Mouse (Mus musculus) midbrain, embryonic 13.5 days (tissue): ENCODE measurements at regions not wholly inside any gene's neighbourhood (a gene's known extent, or its start where the extent isn't known, plus 50 kb on each side); places are given as distances from the start of the nearest gene placed in this dataset.

Source experiments
- ATAC-seq: fragments of 200-750 bp; cut with Nextera tagmentation; 2 replicates; pipeline ENCODE4 v1.8.0; 2017; ENCODE audit warnings: mild to moderate bottlenecking, moderate TSS enrichment, moderate library complexity
- H3K27ac ChIP-seq: fragments of 300-500 bp; sonication (generic); 2 replicates; pipeline ENCODE4 v1.5.1; 2015; ENCODE audit warnings: inconsistent platforms, mild to moderate bottlenecking, moderate library complexity
- H3K27me3 ChIP-seq: fragments of 300-500 bp; sonication (generic); 2 replicates; pipeline ENCODE4 v1.6.1; 2015; ENCODE audit warnings: mild to moderate bottlenecking, inconsistent platforms
- H3K36me3 ChIP-seq: fragments of 300-500 bp; sonication (generic); 2 replicates; pipeline ENCODE4 v1.6.1; 2015; ENCODE audit warnings: mild to moderate bottlenecking, inconsistent platforms
- H3K4me1 ChIP-seq: fragments of 300-500 bp; sonication (generic); replicated peaks from 2 replicates; pipeline ENCODE4 v1.6.1; 2015; ENCODE audit warnings: inconsistent platforms
- H3K4me2 ChIP-seq: fragments of 300-500 bp; sonication (generic); replicated peaks from 2 replicates; pipeline ENCODE4 v1.6.1; 2015; ENCODE audit warnings: moderate library complexity, mild to moderate bottlenecking, inconsistent platforms
- H3K4me3 ChIP-seq: fragments of 300-500 bp; sonication (generic); replicated peaks from 2 replicates; pipeline ENCODE4 v1.5.1; 2015; ENCODE audit warnings: mild to moderate bottlenecking, inconsistent platforms
- H3K9ac ChIP-seq: fragments of 300-500 bp; sonication (generic); replicated peaks from 2 replicates; pipeline ENCODE4 v1.6.1; 2015; ENCODE audit warnings: mild to moderate bottlenecking, inconsistent platforms
- H3K9me3 ChIP-seq: fragments of 300-500 bp; sonication (generic); 2 replicates; pipeline ENCODE4 v1.6.1; 2016; ENCODE audit warnings: mild to moderate bottlenecking, inconsistent platforms
- WGBS: fragments of 180-500 bp; shearing (Covaris S2); methylation state at CpG from one replicate; pipeline ENCODE4 v1.1.7; 2015; 5-methylcytosine and 5-hydroxymethylcytosine counted together

DNA sequence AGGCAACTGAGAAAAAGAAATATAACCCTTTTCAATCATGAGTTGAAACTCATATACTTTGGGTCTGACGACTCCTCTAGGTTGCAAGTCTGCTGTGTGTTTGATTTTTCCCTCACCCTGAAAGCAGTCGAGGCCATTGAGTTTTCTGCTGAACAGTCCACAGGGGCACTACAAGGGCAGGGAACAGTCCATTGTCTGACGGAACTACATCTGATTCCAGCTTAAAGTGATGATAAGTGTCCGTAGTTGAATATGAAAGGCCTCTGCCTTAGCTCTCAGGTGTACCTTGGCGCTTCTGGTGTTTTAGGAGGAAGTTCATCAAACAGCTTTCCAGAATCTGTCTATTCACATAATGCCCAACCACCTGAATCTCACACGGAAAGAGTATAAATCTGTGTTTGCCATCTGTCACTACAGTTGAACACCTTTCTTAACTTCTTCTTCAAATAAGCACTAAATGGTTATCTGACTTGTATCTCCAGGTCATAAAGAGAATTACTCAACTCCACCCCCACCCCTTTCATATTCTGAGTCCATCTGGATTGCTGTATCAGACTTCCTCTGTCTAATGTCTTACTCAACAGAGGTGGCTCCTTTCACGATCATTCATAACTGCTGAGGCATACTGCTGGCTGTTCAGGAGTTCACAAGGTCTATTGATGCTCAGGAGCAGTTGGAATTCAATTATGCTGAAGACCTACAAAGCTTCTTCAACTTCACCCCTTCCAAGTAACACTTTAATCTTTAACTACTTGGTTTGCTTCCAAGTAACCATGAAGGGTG is 527.6 kb upstream of the Pou3f3 start:
- no peaks in the 10 kb centered on the region for H3K27me3 ChIP-seq
- H3K27ac ChIP-seq: no peak overlapping the region
- no peaks in the 10 kb centered on the region for H3K36me3 ChIP-seq
- no peak overlapping the region for H3K9ac ChIP-seq
- no peaks in the 10 kb centered on the region for H3K4me1 ChIP-seq
- WGBS: 85% methylated on average over 7 of the region's 7 CpGs
- H3K4me2 ChIP-seq: no peak overlapping the region
- no peaks in the 10 kb centered on the region for H3K9me3 ChIP-seq
- no peak for ATAC-seq
- no peak overlapping the region for H3K4me3 ChIP-seq

DNA sequence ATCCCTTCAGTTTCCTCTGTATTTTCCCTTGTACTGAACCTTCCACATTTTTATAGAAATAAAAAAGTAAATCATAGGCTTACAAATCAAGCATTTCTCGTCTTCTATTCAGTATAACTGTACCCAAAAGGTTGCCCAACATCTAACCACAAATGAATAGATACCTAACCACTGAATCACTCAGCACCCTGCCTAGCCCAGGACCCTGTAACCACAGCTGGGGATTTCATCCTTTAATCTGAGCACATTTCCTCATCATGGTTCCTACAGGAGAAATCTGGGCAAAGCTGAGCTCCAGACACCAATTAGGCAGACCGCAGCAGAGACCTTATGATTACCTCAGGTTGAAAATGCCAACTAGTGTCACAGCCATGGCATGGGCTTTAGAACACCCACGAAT is 526.1 kb upstream of the Pou3f3 start:
- Histone ChIP-seq H3K36me3 (no peaks in the 10 kb centered on the region), H3K9me3 (no peaks in the 10 kb centered on the region), H3K27me3 (no peaks in the 10 kb centered on the region), H3K4me2 (no peak overlapping the region), H3K9ac (no peak overlapping the region), H3K4me1 (no peaks in the 10 kb centered on the region), H3K27ac (no peak overlapping the region), H3K4me3 (no peak overlapping the region)
- no peak for ATAC-seq
- 87% methylated on average over 3 of the region's 3 CpGs for WGBS

DNA sequence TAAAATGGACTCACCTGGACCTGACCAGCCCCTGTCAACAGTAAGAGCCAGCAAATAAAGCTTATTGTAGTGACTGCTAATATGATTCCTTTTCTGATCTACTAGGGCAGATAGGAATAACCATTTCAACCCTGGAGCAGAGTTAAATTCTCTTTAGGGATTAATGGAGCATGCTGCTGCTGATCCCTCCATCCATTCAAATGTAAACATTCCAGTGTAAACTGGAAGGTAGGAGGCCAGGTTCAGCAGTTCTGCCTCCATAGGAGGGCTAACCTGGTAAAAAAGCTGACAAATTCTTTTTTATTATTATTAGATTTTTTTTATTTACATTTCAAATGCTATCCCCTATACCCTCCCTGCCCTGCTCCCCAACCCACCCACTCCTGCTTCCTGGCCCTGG is 509.3 kb upstream of the Pou3f3 start:
- Histone ChIP-seq H3K4me3 (no peak overlapping the region), H3K27ac (no peak overlapping the region), H3K27me3 (no peaks in the 10 kb centered on the region), H3K4me1 (no peaks in the 10 kb centered on the region), H3K9ac (no peak overlapping the region), H3K9me3 (no peaks in the 10 kb centered on the region), H3K4me2 (no peak overlapping the region), H3K36me3 (no peaks in the 10 kb centered on the region)
- no peak for ATAC-seq

DNA sequence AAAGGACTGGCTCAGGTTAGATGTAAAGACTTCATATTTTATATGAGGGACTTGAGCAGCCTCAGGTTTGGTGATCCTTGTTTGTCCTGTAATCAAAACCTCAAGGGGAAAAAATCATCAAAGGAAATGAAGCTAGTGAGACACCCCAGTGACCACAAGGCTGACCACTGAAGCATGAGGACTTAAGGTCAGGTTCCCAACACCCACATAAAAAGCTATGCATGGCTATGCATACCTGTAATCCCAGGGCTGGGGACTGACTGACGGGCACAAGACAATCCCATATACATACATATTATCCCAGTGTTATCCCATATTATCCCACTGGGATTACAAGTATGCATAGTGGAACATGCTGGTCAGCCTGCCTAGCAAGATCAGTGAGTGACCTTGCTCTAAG is 467.5 kb upstream of the Pou3f3 start:
- H3K4me3 ChIP-seq: no peak overlapping the region
- no peak overlapping the region for H3K4me2 ChIP-seq
- H3K4me1 ChIP-seq: peaks cover 8% of the 10 kb centered on the region
- no peak overlapping the region for H3K27ac ChIP-seq
- H3K36me3 ChIP-seq: no peaks in the 10 kb centered on the region
- no peak for ATAC-seq
- H3K9ac ChIP-seq: no peak overlapping the region
- H3K27me3 ChIP-seq: no peaks in the 10 kb centered on the region
- H3K9me3 ChIP-seq: no peaks in the 10 kb centered on the region
- WGBS: 77% methylated on average over 1 of the region's 1 CpGs

DNA sequence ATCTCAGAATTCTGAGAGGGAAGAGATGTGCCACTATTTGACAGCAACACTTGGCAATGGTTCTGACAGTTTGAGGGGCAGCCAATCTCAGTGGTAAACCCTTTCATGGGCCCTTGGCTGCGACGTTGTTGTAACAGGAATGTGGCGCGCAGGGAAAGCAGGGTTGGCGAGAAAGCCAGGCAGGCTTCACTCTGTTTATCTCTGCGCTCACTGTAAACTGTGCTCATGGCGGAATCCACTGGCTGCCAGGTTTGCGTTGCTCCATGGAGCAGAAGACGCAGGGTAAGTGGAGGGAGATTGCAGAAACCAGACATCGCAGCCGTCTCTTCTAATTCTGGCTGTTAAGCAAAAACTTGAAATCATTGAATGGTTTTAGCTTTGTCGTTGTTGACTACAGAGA is 465.9 kb upstream of the Pou3f3 start:
- peak; percentile 41; the same call in 1 of the 2 replicates for ATAC-seq
- no peaks in the 10 kb centered on the region for H3K9me3 ChIP-seq
- no peak overlapping the region for H3K4me3 ChIP-seq
- H3K27me3 ChIP-seq: no peaks in the 10 kb centered on the region
- H3K27ac ChIP-seq: 0 out of 2 replicates have a peak overlapping the region, but pooled peaks have one; percentile 14
- H3K4me2 ChIP-seq: no peak overlapping the region
- 69% methylated on average over 12 of the region's 12 CpGs for WGBS
- H3K4me1 ChIP-seq: peaks cover 15% of the 10 kb centered on the region
- H3K9ac ChIP-seq: no peak overlapping the region
- no peaks in the 10 kb centered on the region for H3K36me3 ChIP-seq

DNA sequence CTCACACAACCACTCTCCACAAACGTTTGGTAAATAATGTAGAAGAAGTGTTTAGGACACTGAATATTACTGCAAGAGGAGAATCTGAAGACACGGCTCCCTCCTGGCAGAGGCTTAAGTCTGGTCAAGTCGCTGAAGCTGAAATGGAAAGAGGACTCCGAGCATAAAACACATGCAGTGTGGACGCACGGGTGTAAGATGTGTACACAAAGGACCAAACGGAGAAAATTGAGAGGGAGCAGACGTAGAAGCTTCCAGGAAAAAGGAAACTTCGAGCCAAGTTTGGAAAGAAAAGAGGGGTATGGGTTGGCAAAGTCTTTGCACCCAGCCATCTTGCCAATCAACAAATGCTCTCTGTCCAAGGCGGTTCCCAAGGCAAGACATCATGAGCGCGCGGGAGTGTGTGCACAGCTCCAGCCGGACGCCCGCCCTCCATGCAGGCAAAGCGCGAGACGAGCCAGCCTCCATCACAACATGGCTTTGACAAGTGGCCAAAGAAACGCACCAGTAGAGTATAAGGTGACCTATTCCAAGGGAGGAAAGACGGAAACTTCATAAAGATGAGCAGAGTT is 465.0 kb upstream of the Pou3f3 start:
- Histone ChIP-seq H3K9me3 (no peaks in the 10 kb centered on the region; the same call in 1 of the 2 replicates), H3K27ac (no peak overlapping the region), H3K36me3 (no peaks in the 10 kb centered on the region), H3K4me3 (no peak overlapping the region), H3K4me2 (no peak overlapping the region), H3K27me3 (no peaks in the 10 kb centered on the region), H3K4me1 (peaks cover 15% of the 10 kb centered on the region), H3K9ac (no peak overlapping the region)
- no peak for ATAC-seq
- 92% methylated on average over 21 of the region's 21 CpGs for WGBS

DNA sequence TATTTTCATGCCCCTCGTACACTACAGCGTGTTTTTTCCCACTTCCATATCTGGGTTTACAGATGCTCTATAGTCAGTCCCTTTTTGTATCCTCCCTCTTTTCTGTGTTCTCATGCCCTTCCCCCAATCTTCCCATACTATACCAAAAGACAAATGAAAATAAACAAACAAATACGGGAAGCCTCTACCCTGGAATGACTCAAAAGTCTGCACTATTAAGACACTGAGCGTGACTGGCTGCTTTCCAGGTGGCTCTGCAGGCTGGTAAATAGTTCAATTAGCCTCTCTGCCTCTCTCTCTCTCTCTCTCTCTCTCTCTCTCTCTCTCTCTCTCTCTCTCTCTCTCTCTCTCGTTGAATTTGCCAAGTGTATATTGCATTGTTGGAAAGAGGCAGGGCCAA is 464.5 kb upstream of the Pou3f3 start:
- Histone ChIP-seq H3K4me3 (no peak overlapping the region), H3K9me3 (no peaks in the 10 kb centered on the region; the same call in 1 of the 2 replicates), H3K27ac (no peak overlapping the region), H3K4me2 (no peak overlapping the region), H3K36me3 (no peaks in the 10 kb centered on the region), H3K27me3 (no peaks in the 10 kb centered on the region), H3K9ac (no peak overlapping the region), H3K4me1 (peaks cover 15% of the 10 kb centered on the region)
- WGBS: 65% methylated on average over 5 of the region's 5 CpGs
- no peak for ATAC-seq

DNA sequence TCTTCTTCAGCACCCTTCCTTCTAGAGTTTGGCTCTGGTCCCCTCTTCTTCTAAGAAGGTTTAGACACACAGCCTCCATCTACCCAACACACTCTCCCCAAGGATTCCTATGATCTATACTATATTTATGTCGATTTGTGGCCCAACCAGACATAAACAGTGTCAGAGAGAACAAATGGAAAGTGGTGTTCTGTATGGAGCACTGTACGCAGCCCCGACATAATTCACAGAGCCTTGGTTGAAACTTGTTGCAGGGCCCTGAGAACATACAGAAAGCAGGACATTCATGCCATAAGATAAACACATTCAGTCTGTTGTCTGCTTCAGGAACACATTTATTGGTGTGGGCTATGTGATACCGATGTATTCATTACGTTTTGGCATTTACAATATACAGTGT is 463.7 kb upstream of the Pou3f3 start:
- Histone ChIP-seq H3K4me1 (peaks cover 15% of the 10 kb centered on the region), H3K9ac (no peak overlapping the region), H3K27me3 (no peaks in the 10 kb centered on the region), H3K4me2 (no peak overlapping the region), H3K4me3 (no peak overlapping the region), H3K27ac (no peak overlapping the region), H3K36me3 (no peaks in the 10 kb centered on the region), H3K9me3 (no peaks in the 10 kb centered on the region; the same call in 1 of the 2 replicates)
- WGBS: 95% methylated on average over 5 of the region's 5 CpGs
- no peak for ATAC-seq

DNA sequence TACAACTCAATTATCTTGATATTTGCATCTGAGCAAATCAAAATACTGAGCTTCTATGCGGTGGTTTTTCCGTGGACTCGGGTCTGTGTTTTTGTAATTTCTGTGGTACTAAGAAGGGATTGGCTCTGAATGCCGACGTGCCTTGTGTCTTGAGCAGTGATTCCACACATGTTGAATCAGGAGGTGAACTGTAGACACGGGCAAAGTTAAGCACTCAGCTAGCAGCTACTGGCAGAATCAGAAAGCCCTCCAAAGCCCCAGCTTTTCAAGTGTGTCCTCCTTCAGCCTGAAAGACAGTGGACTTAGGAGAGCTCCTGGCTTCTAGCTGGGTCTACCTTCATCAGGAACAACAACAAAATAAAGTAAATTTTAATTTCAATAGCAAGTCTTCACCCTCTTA is 462.9 kb upstream of the Pou3f3 start:
- H3K9me3 ChIP-seq: no peaks in the 10 kb centered on the region; the same call in 1 of the 2 replicates
- 67% methylated on average over 6 of the region's 6 CpGs for WGBS
- H3K27ac ChIP-seq: peak overlapping the region; percentile 58; the same call in 1 of the 2 replicates
- H3K4me2 ChIP-seq: no peak overlapping the region
- H3K4me1 ChIP-seq: peaks cover 15% of the 10 kb centered on the region
- H3K4me3 ChIP-seq: no peak overlapping the region
- H3K9ac ChIP-seq: no peak overlapping the region
- no peaks in the 10 kb centered on the region for H3K36me3 ChIP-seq
- ATAC-seq: no peak
- H3K27me3 ChIP-seq: no peaks in the 10 kb centered on the region

DNA sequence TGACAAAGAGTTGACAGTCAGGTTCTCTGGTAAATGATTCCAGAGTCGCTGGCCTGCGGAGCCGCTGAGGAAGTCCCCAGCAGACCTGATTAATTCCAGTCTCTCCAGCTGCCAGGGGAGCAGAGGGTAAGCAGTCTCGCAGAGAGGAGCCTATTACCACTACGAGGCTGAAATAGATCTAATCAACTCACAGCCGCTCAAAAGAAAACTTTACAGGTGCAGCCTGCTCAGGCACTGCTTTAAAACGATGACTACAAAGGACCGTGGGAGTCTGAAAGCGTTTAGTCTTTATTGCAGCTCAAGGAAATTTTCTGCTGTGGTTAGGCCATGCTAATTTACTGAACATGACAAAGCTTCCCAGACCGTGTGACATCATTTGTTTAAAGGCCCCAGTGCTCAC is 462.3 kb upstream of the Pou3f3 start:
- peak overlapping the region; percentile 58; the same call in 1 of the 2 replicates for H3K27ac ChIP-seq
- WGBS: 3% methylated on average over 10 of the region's 10 CpGs
- H3K9ac ChIP-seq: no peak overlapping the region
- no peaks in the 10 kb centered on the region; the same call in 1 of the 2 replicates for H3K9me3 ChIP-seq
- no peaks in the 10 kb centered on the region for H3K36me3 ChIP-seq
- no peaks in the 10 kb centered on the region for H3K27me3 ChIP-seq
- 0 out of 2 replicates have a peak overlapping the region, but pooled peaks have one; percentile 5 for H3K4me2 ChIP-seq
- peak; percentile 92 for ATAC-seq
- peaks cover 15% of the 10 kb centered on the region for H3K4me1 ChIP-seq
- no peak overlapping the region for H3K4me3 ChIP-seq

DNA sequence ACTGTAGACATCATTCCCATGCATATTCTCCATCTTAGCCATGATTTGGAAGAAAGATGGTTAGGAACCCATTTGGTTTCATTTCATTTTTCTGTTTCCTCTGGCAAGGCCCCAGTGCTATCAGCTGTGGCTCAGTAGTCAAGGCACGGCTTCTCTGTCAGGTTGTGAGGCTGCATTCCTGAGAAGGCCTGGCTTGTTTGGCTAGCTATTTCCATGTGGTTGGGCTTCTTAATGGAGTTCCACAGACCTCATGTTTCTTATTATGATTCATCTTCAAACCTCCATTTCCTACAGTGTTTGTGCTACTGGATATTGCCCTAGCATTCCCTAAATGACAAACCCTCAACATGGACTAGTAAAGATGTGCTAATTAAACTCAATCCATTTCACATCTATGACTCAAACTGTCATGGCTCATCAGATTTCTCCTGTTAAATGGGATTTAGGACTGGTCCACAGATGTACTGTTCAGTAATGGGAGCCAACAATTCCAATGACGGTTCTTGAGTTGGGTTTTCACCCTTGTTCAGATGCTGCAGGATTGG is 459.0 kb upstream of the Pou3f3 start:
- Histone ChIP-seq H3K4me1 (peaks cover 17% of the 10 kb centered on the region), H3K4me2 (no peak overlapping the region), H3K4me3 (no peak overlapping the region), H3K36me3 (no peaks in the 10 kb centered on the region), H3K27ac (no peak overlapping the region), H3K9me3 (no peaks in the 10 kb centered on the region; the same call in 1 of the 2 replicates), H3K9ac (no peak overlapping the region), H3K27me3 (no peaks in the 10 kb centered on the region)
- WGBS: 90% methylated on average over 2 of the region's 2 CpGs
- no peak for ATAC-seq

DNA sequence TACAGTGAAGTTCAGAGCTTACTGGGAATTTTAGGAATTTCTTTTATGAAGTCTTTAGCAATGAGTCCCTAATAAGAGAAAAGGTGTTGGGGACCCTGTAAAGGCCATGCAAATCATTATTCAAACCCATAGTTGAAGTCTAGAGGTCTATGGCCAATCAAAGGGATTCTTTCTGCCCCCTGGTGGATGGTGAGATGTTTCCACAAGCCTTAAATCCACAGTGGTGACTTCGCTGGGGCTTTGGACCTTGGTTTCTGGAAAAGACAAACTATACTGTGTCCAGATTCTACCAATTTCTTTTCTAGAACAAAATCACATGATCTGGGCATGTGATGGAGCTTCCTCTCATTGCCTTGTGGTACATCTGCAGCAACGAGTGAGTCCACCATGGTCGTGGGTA is 457.2 kb upstream of the Pou3f3 start:
- Histone ChIP-seq H3K9ac (no peak overlapping the region), H3K4me2 (no peak overlapping the region), H3K4me3 (no peak overlapping the region), H3K36me3 (no peaks in the 10 kb centered on the region), H3K27ac (no peak overlapping the region), H3K9me3 (no peaks in the 10 kb centered on the region; the same call in 1 of the 2 replicates), H3K4me1 (peaks cover 29% of the 10 kb centered on the region), H3K27me3 (no peaks in the 10 kb centered on the region)
- WGBS: 92% methylated on average over 3 of the region's 3 CpGs
- ATAC-seq: no peak
